9 mouse cellular contexts compared by ENCODE assay signal in genomic region chr10:41520410-41520673, GRCm38 (mm10). TPM values are rescaled to one million over a fixed set of nuclear protein-coding genes. Genes with fewer than 3 reads are reported as not detected.
DNase-seq lines count a peak whose midpoint lies in the region; ATAC-seq and TF ChIP-seq lines count a peak whose summit lies in the region.
"Had no signal": no experiment of that assay in that cellular context is flagged by ENCODE, and none has a peak within 500 bp of the region (broad histone marks: within the 10 kb centered on the region; RNA-seq: fewer than 3 reads in every experiment).

No protein-coding gene starts in this region.

- TF ChIP-seq EP300 in CH12.LX (IDR thresholded peaks at IDR 0.05; ENCODE audit: low read length) = no peak

- peak overlapping the region; percentile 89 for H3K9ac ChIP-seq in heart, embryonic 11.5 days (ENCODE audit: low read depth, low read length)
- H3K9ac ChIP-seq in CH12.LX (ENCODE audit: insufficient read depth, low read depth) = peak overlapping the region; percentile 85
- H3K9ac ChIP-seq in forebrain, embryonic 14.5 days (ENCODE audit: low read length) = peak overlapping the region; percentile 92
- H3K9ac ChIP-seq in liver, embryonic 15.5 days = peak overlapping the region; percentile 98

- H3K4me2 ChIP-seq in heart, embryonic 11.5 days = peak overlapping the region; percentile 91
- H3K4me2 ChIP-seq in CH12.LX (ENCODE audit: insufficient read depth, low read depth, poor library complexity, severe bottlenecking) = peak overlapping the region; percentile 68
- peak overlapping the region; percentile 83 for H3K4me2 ChIP-seq in forebrain, embryonic 14.5 days (ENCODE audit: low read length)
- peak overlapping the region; percentile 83 for H3K4me2 ChIP-seq in liver, embryonic 15.5 days

- H3K4me3 ChIP-seq in heart, embryonic 11.5 days (ENCODE audit: low read depth, low read length) = peak overlapping the region; percentile 77
- peak overlapping the region; percentile 91 to 96 (median 94) for H3K4me3 ChIP-seq in CH12.LX (replicated peaks in 1 of 3; ENCODE audit: low read depth in 2 of 3, low read length in 2 of 3, poor library complexity in 1 of 3)
- H3K4me3 ChIP-seq in forebrain, embryonic 14.5 days (ENCODE audit: low read depth, low read length) = peak overlapping the region; percentile 95
- peak overlapping the region; percentile 99 for H3K4me3 ChIP-seq in liver, embryonic 15.5 days (replicated peaks)

- no peak for TF ChIP-seq RAD21 in CH12.LX (IDR thresholded peaks at IDR 0.05; ENCODE audit: low read depth, low read length)

- H3K9me3 ChIP-seq in heart, embryonic 11.5 days (replicated peaks; ENCODE audit: control insufficient read depth, low read length) = no peaks in the 10 kb centered on the region
- no peaks in the 10 kb centered on the region for H3K9me3 ChIP-seq in CH12.LX (replicated peaks; ENCODE audit: low read length)
- H3K9me3 ChIP-seq in forebrain, embryonic 14.5 days (replicated peaks; ENCODE audit: control insufficient read depth, low read length) = no peaks in the 10 kb centered on the region
- no peaks in the 10 kb centered on the region for H3K9me3 ChIP-seq in liver, embryonic 15.5 days (replicated peaks)

- no peaks in the 10 kb centered on the region for H3K27me3 ChIP-seq in heart, embryonic 11.5 days (ENCODE audit: control insufficient read depth, insufficient read depth, low read length)
- no peaks in the 10 kb centered on the region for H3K27me3 ChIP-seq in CH12.LX (replicated peaks)
- H3K27me3 ChIP-seq in forebrain, embryonic 14.5 days (replicated peaks; ENCODE audit: control insufficient read depth, insufficient read depth, low read length) = no peaks in the 10 kb centered on the region
- no peaks in the 10 kb centered on the region for H3K27me3 ChIP-seq in liver, embryonic 15.5 days

- in situ Hi-C loops in CH12.LX (cut with MboI; ENCODE audit: low pct_ligation_motif_present, low pct_unique_long_range_greater_than_20kb, low sequenced_read_pairs) = loop anchor here (5.0 to 25.0 kb wide), 3 partner anchors 82 to 442 kb away; partner anchors contain the start of genes Cep57l1 and Sesn1

- DNase-seq in heart, adult 11 months = no peak
- DNase-seq in CH12.LX (ENCODE audit: extremely low read depth) = no peak
- DNase-seq in forebrain, embryonic 14.5 days (ENCODE audit: low spot score) = no peak
- no peak for DNase-seq in embryo, embryonic 10.5 days (ENCODE audit: low spot score)
- DNase-seq in ovary, postnatal 14 days (ENCODE audit: low spot score) = no peak
- no peak for DNase-seq in spleen, postnatal 14 days (ENCODE audit: low spot score in 2 of 2)
- DNase-seq: cerebellum, adult 8-10 months had no signal

- 4% methylated on average over 5 of the region's 5 CpGs for WGBS in heart, embryonic 11.5 days (ENCODE audit: insufficient replicate concordance)
- 5% methylated on average over 5 of the region's 5 CpGs for WGBS in forebrain, embryonic 14.5 days
- WGBS in liver, embryonic 15.5 days (ENCODE audit: insufficient replicate concordance) = 3% methylated on average over 5 of the region's 5 CpGs

- TF ChIP-seq POLR2A in CH12.LX (IDR thresholded peaks at IDR 0.05; ENCODE audit: low read depth, low read length) = no peak

- H3K36me3 ChIP-seq in heart, embryonic 11.5 days (ENCODE audit: control insufficient read depth, insufficient read depth, low read length) = no peaks in the 10 kb centered on the region; the same call in 1 of the 2 replicates
- H3K36me3 ChIP-seq in CH12.LX (replicated peaks in 1 of 2; ENCODE audit: control insufficient read depth in 1 of 2, insufficient read depth in 1 of 2, low read length in 1 of 2) = peaks cover 11 to 28% of the 10 kb centered on the region in 2 experiments
- H3K36me3 ChIP-seq in forebrain, embryonic 14.5 days (ENCODE audit: control insufficient read depth, insufficient read depth, low read length) = peaks cover 20% of the 10 kb centered on the region
- H3K36me3 ChIP-seq in liver, embryonic 15.5 days (replicated peaks) = peaks cover 14% of the 10 kb centered on the region

- H3K79me2 ChIP-seq in CH12.LX (replicated peaks; ENCODE audit: control insufficient read depth, extremely low read depth, insufficient read depth, poor library complexity, severe bottlenecking) = peaks cover 44% of the 10 kb centered on the region

- H3K4me1 ChIP-seq in heart, embryonic 11.5 days (ENCODE audit: control insufficient read depth, insufficient read depth, low read length) = peaks cover 15% of the 10 kb centered on the region
- H3K4me1 ChIP-seq in CH12.LX (ENCODE audit: control insufficient read depth in 1 of 2, insufficient read depth in 2 of 2) = peaks cover 12 to 48% of the 10 kb centered on the region in 2 experiments
- peaks cover 18% of the 10 kb centered on the region for H3K4me1 ChIP-seq in forebrain, embryonic 14.5 days (ENCODE audit: control insufficient read depth, insufficient read depth, low read length)
- H3K4me1 ChIP-seq in liver, embryonic 15.5 days (replicated peaks) = peaks cover 34% of the 10 kb centered on the region

- no peak overlapping the region; the same call in 1 of the 2 replicates for H3K27ac ChIP-seq in heart, embryonic 11.5 days (ENCODE audit: low read depth, low read length)
- H3K27ac ChIP-seq in CH12.LX (ENCODE audit: insufficient read depth, low read depth) = peak overlapping the region; percentile 88; the same call in 1 of the 2 replicates
- H3K27ac ChIP-seq in forebrain, embryonic 14.5 days (ENCODE audit: low read depth, low read length) = no peak overlapping the region
- H3K27ac ChIP-seq in liver, embryonic 15.5 days (replicated peaks) = peak overlapping the region; percentile 93

- dilution Hi-C loops in CH12.LX (cut with MboI; ENCODE audit: extremely low pct_ligation_motif_present, extremely low pct_unique_long_range_greater_than_20kb, low sequenced_read_pairs) = no loop called here

- no peak for TF ChIP-seq CTCF in CH12.LX (conservative IDR thresholded peaks at IDR 0.05 in 1 of 2, IDR thresholded peaks at IDR 0.05 in 1 of 2; ENCODE audit: low read depth in 2 of 2, low read length in 2 of 2)

- no peak for ATAC-seq in heart, embryonic 11.5 days (replicated peaks; ENCODE audit: insufficient number of reproducible peaks, low FRiP score, low TSS enrichment)
- ATAC-seq in forebrain, embryonic 14.5 days = no peak
- no peak for ATAC-seq in liver, embryonic 15.5 days (ENCODE audit: insufficient read depth)

TF ChIP-seq in CH12.LX, 34 proteins besides CTCF, POLR2A, EP300 and RAD21:
- 0 out of 2 replicates have a peak, but pooled peaks have one; percentile 67 for TF ChIP-seq CHD1 (IDR thresholded peaks at IDR 0.05; ENCODE audit: low read depth, low read length)
- no peak for TF ChIP-seq MEF2A (IDR thresholded peaks at IDR 0.05; ENCODE audit: borderline replicate concordance, low read depth, low read length)
- TF ChIP-seq BHLHE40 (IDR thresholded peaks at IDR 0.05; ENCODE audit: low read depth, low read length) = no peak
- TF ChIP-seq TBP (conservative IDR thresholded peaks at IDR 0.05; ENCODE audit: low read depth, low read length) = 0 out of 2 replicates have a peak, but pooled peaks have one; percentile 7

RNA-seq across cellular contexts. Expression of gene Cd164, which starts 1.1 kb away (rescaled TPM):
- polyA plus RNA-seq in heart, embryonic 11.5 days (2014; fragmentation: Nextera tagmentation; extraction: Ambion mirVana) = 187 and 204 TPM in 2 replicates
- total RNA-seq in CH12.LX (2012; rRNA removed) = 41.0 and 43.6 TPM in 2 replicates
- 140 and 151 TPM in 2 replicates for total RNA-seq in CH12.LX (2014; rRNA removed)
- polyA plus RNA-seq in CH12.LX (2012; ENCODE audit: insufficient read length, low read depth) = 163 and 191 TPM in 2 replicates
- 84.8 and 89.1 TPM in 2 replicates for polyA plus RNA-seq in forebrain, embryonic 14.5 days (2014; fragmentation: Nextera tagmentation; extraction: Ambion mirVana)
- polyA plus RNA-seq in liver, embryonic 15.5 days (2015; fragmentation: Nextera tagmentation; extraction: Ambion mirVana) = 57.8 and 61.8 TPM in 2 replicates

RNA-seq across cellular contexts. Expression of gene Ppil6, which starts 30.1 kb away (rescaled TPM):
- polyA plus RNA-seq in heart, embryonic 11.5 days (2014; fragmentation: Nextera tagmentation; extraction: Ambion mirVana) = 0.75 and 1.4 TPM in 2 replicates
- not detected in 2 replicates for total RNA-seq in CH12.LX (2012; rRNA removed)
- not detected in 2 replicates for total RNA-seq in CH12.LX (2014; rRNA removed)
- not detected in 2 replicates for polyA plus RNA-seq in CH12.LX (2012; ENCODE audit: insufficient read length, low read depth)
- polyA plus RNA-seq in forebrain, embryonic 14.5 days (2014; fragmentation: Nextera tagmentation; extraction: Ambion mirVana) = 2.0 and 2.7 TPM in 2 replicates
- 0.12 and 0.20 TPM in 2 replicates for polyA plus RNA-seq in liver, embryonic 15.5 days (2015; fragmentation: Nextera tagmentation; extraction: Ambion mirVana)

RNA-seq across cellular contexts. Expression of gene Smpd2, which starts 30.2 kb away (rescaled TPM):
- 46.7 and 46.8 TPM in 2 replicates for polyA plus RNA-seq in heart, embryonic 11.5 days (2014; fragmentation: Nextera tagmentation; extraction: Ambion mirVana)
- total RNA-seq in CH12.LX (2012; rRNA removed) (15.4 and 15.7 TPM in 2 replicates), CH12.LX (2014; rRNA removed) (8.9 and 11.0 TPM in 2 replicates)
- polyA plus RNA-seq in CH12.LX (2012; ENCODE audit: insufficient read length, low read depth) = 11.1 and 11.3 TPM in 2 replicates
- 37.0 and 40.7 TPM in 2 replicates for polyA plus RNA-seq in forebrain, embryonic 14.5 days (2014; fragmentation: Nextera tagmentation; extraction: Ambion mirVana)
- polyA plus RNA-seq in liver, embryonic 15.5 days (2015; fragmentation: Nextera tagmentation; extraction: Ambion mirVana) = 11.4 and 11.8 TPM in 2 replicates

RNA-seq across cellular contexts. Expression of gene Mical1, which starts 44.2 kb away (rescaled TPM):
- 31.1 and 33.9 TPM in 2 replicates for polyA plus RNA-seq in heart, embryonic 11.5 days (2014; fragmentation: Nextera tagmentation; extraction: Ambion mirVana)
- total RNA-seq in CH12.LX (2012; rRNA removed) = 36.3 and 37.7 TPM in 2 replicates
- total RNA-seq in CH12.LX (2014; rRNA removed) = 22.5 and 23.0 TPM in 2 replicates
- 67.4 and 70.2 TPM in 2 replicates for polyA plus RNA-seq in CH12.LX (2012; ENCODE audit: insufficient read length, low read depth)
- polyA plus RNA-seq in forebrain, embryonic 14.5 days (2014; fragmentation: Nextera tagmentation; extraction: Ambion mirVana) = 24.9 and 30.5 TPM in 2 replicates
- polyA plus RNA-seq in liver, embryonic 15.5 days (2015; fragmentation: Nextera tagmentation; extraction: Ambion mirVana) = 4.3 and 4.8 TPM in 2 replicates

Comparison
In these comparisons a context has a peak if more than half of its experiments do, and no peak if none do; other contexts are left out.
1. H3K27ac ChIP-seq: peak in CH12.LX (single experiment) and liver, embryonic 15.5 days (single experiment); none in heart, embryonic 11.5 days (single experiment) and forebrain, embryonic 14.5 days (single experiment).
2. Peak in every context shown above with its lines, with median percentiles within 50 percentile points of each other: H3K4me2 ChIP-seq, H3K4me3 ChIP-seq and H3K9ac ChIP-seq.